Mouse (Mus musculus) forebrain, embryonic 15.5 days (tissue): ENCODE measurements at regions not wholly inside any gene's neighbourhood (a gene's known extent, or its start where the extent isn't known, plus 50 kb on each side); places are given as distances from the start of the nearest gene placed in this dataset.

ENCODE experiments used
- ATAC-seq: fragments of 200-750 bp; cut with Nextera tagmentation; replicated peaks from 2 replicates; pipeline ENCODE4 v1.8.0; 2017; ENCODE audit warnings: mild to moderate bottlenecking, moderate TSS enrichment, moderate library complexity
- H3K27ac ChIP-seq: fragments of 300-500 bp; sonication (generic); replicated peaks from 2 replicates; pipeline ENCODE4 v1.5.1; 2015; ENCODE audit warnings: mild to moderate bottlenecking, inconsistent platforms
- H3K27me3 ChIP-seq: fragments of 300-500 bp; sonication (generic); 2 replicates; pipeline ENCODE4 v1.6.1; 2015; ENCODE audit warnings: inconsistent platforms
- H3K36me3 ChIP-seq: fragments of 300-500 bp; sonication (generic); 2 replicates; pipeline ENCODE4 v1.6.1; 2015; ENCODE audit warnings: mild to moderate bottlenecking, inconsistent platforms
- H3K4me1 ChIP-seq: fragments of 300-500 bp; sonication (generic); 2 replicates; pipeline ENCODE4 v1.6.1; 2015; ENCODE audit warnings: inconsistent platforms
- H3K4me2 ChIP-seq: fragments of 300-500 bp; sonication (generic); replicated peaks from 2 replicates; pipeline ENCODE4 v1.6.1; 2015; ENCODE audit warnings: mild to moderate bottlenecking, inconsistent platforms
- H3K4me3 ChIP-seq: fragments of 300-500 bp; sonication (generic); 2 replicates; pipeline ENCODE4 v1.5.1; 2015; ENCODE audit warnings: mild to moderate bottlenecking, inconsistent platforms
- H3K9ac ChIP-seq: fragments of 300-500 bp; sonication (generic); replicated peaks from 2 replicates; pipeline ENCODE4 v1.6.1; 2015; ENCODE audit warnings: mild to moderate bottlenecking, inconsistent platforms
- H3K9me3 ChIP-seq: fragments of 300-500 bp; sonication (generic); 2 replicates; pipeline ENCODE4 v1.6.1; 2016; ENCODE audit warnings: inconsistent platforms
- WGBS: fragments of 180-500 bp; shearing (Covaris S2); methylation state at CpG from one replicate; pipeline ENCODE4 v1.1.7; 2015; ENCODE audit warnings: mixed read lengths; 5-methylcytosine and 5-hydroxymethylcytosine counted together

- H3K9me3 ChIP-seq = no peaks in the 10 kb centered on the region
- 11% methylated on average over 11 of the region's 11 CpGs for WGBS
- peak overlapping the region; percentile 39 for H3K9ac ChIP-seq
- H3K4me1 ChIP-seq = peaks cover 49% of the 10 kb centered on the region
- no peaks in the 10 kb centered on the region for H3K27me3 ChIP-seq
- ATAC-seq = peak; percentile 42
- H3K4me3 ChIP-seq = peak overlapping the region; percentile 0; the same call in 1 of the 2 replicates
- peak overlapping the region; percentile 93 for H3K27ac ChIP-seq
- H3K4me2 ChIP-seq = peak overlapping the region; percentile 34
- H3K36me3 ChIP-seq = no peaks in the 10 kb centered on the region
These were observed 456.9 kb downstream of the Prkd1 start for GRCm38 (mm10) chr12:50191733-50192612.

DNA sequence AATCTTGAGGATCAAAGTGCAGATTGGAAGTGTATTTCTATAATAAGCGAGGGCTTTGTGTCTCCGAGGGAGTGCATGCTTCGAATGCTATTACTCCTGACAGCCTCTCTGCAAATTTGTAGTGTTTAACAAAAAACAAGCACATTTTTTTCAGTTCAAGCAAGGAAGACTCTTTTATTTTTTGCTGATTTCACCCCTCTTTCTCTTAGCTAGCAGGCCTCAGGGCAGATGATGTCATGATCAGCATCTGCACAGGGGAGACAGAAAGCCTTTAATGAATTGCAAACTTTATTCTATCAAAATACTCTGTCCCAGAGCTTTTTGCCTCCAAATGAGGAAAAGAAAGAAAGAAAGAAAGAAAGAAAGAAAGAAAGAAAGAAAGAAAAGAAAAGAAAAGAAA, 455.4 kb downstream of the Prkd1 start:
- Histone ChIP-seq H3K9ac (no peak overlapping the region), H3K4me2 (no peak overlapping the region), H3K4me1 (peaks cover 43% of the 10 kb centered on the region), H3K9me3 (no peaks in the 10 kb centered on the region), H3K27ac (peak overlapping the region; percentile 93), H3K36me3 (no peaks in the 10 kb centered on the region), H3K4me3 (no peak overlapping the region), H3K27me3 (no peaks in the 10 kb centered on the region)
- ATAC-seq = no peak
- 17% methylated on average over 3 of the region's 3 CpGs for WGBS

GRCm38 (mm10) chr12:50194714-50195113, 454.2 kb downstream of the Prkd1 start:
- no peak overlapping the region for H3K9ac ChIP-seq
- H3K4me2 ChIP-seq = no peak overlapping the region
- no peaks in the 10 kb centered on the region for H3K9me3 ChIP-seq
- no peaks in the 10 kb centered on the region for H3K27me3 ChIP-seq
- H3K4me3 ChIP-seq = no peak overlapping the region
- peak overlapping the region; percentile 85 for H3K27ac ChIP-seq
- ATAC-seq = peak; percentile 71
- no peaks in the 10 kb centered on the region for H3K36me3 ChIP-seq
- peaks cover 43% of the 10 kb centered on the region for H3K4me1 ChIP-seq

GRCm38 (mm10) chr12:50196339-50196738, 452.6 kb downstream of the Prkd1 start:
- Histone ChIP-seq H3K4me3 (no peak overlapping the region), H3K9ac (no peak overlapping the region), H3K4me1 (peaks cover 37% of the 10 kb centered on the region), H3K9me3 (no peaks in the 10 kb centered on the region), H3K36me3 (no peaks in the 10 kb centered on the region), H3K27me3 (no peaks in the 10 kb centered on the region), H3K4me2 (no peak overlapping the region), H3K27ac (peak overlapping the region; percentile 67)
- no peak for ATAC-seq
- WGBS = 12% methylated on average over 2 of the region's 2 CpGs

DNA sequence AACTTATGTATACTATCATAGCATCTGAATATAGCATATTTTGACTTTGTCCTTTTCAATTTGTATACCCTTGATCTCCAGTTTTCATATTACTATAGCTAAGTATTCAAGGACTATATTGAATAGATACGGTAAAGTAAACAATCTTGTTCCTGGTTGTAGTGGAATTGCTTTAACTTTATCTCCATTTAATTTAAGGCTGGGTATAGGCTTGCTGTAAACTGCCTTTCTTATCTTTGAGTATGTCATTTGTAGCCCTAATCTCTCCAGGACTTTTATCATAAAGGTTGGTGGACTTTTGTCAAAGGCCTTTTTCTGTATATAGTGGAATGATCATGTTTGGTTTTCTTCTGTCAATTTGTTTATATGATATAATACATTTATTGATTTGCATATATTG, 407.8 kb downstream of the Prkd1 start:
- Histone ChIP-seq H3K4me3 (no peak overlapping the region), H3K4me2 (no peak overlapping the region), H3K4me1 (no peaks in the 10 kb centered on the region), H3K27ac (no peak overlapping the region), H3K9ac (no peak overlapping the region), H3K27me3 (no peaks in the 10 kb centered on the region), H3K36me3 (no peaks in the 10 kb centered on the region), H3K9me3 (no peaks in the 10 kb centered on the region)
- 96% methylated on average over 1 of the region's 1 CpGs for WGBS
- ATAC-seq = no peak

- H3K4me2 ChIP-seq = no peak overlapping the region
- no peaks in the 10 kb centered on the region for H3K9me3 ChIP-seq
- no peaks in the 10 kb centered on the region for H3K4me1 ChIP-seq
- 73% methylated on average over 4 of the region's 4 CpGs for WGBS
- H3K36me3 ChIP-seq = no peaks in the 10 kb centered on the region
- no peak overlapping the region for H3K4me3 ChIP-seq
- H3K27ac ChIP-seq = no peak overlapping the region
- no peaks in the 10 kb centered on the region for H3K27me3 ChIP-seq
- no peak overlapping the region for H3K9ac ChIP-seq
- ATAC-seq = no peak
These were observed 390.0 kb downstream of the Prkd1 start for GRCm38 (mm10) chr12:50258901-50259300.

- Histone ChIP-seq H3K9me3 (no peaks in the 10 kb centered on the region), H3K36me3 (no peaks in the 10 kb centered on the region), H3K4me1 (no peaks in the 10 kb centered on the region), H3K9ac (no peak overlapping the region), H3K27ac (no peak overlapping the region), H3K27me3 (no peaks in the 10 kb centered on the region), H3K4me3 (no peak overlapping the region), H3K4me2 (no peak overlapping the region)
- WGBS = 91% methylated on average over 4 of the region's 4 CpGs
- no peak for ATAC-seq
These were observed 387.8 kb downstream of the Prkd1 start for GRCm38 (mm10) chr12:50261072-50261471.

- H3K4me3 ChIP-seq = no peak overlapping the region
- no peak overlapping the region for H3K27ac ChIP-seq
- no peaks in the 10 kb centered on the region for H3K4me1 ChIP-seq
- no peaks in the 10 kb centered on the region for H3K27me3 ChIP-seq
- no peak overlapping the region for H3K9ac ChIP-seq
- no peak overlapping the region for H3K4me2 ChIP-seq
- 90% methylated on average over 2 of the region's 2 CpGs for WGBS
- no peaks in the 10 kb centered on the region for H3K36me3 ChIP-seq
- no peaks in the 10 kb centered on the region for H3K9me3 ChIP-seq
- ATAC-seq = no peak
These were observed 375.5 kb downstream of the Prkd1 start for GRCm38 (mm10) chr12:50273239-50273880.

- no peak overlapping the region for H3K27ac ChIP-seq
- no peaks in the 10 kb centered on the region for H3K36me3 ChIP-seq
- no peaks in the 10 kb centered on the region for H3K27me3 ChIP-seq
- H3K4me1 ChIP-seq = no peaks in the 10 kb centered on the region
- no peaks in the 10 kb centered on the region for H3K9me3 ChIP-seq
- no peak overlapping the region for H3K9ac ChIP-seq
- no peak for ATAC-seq
- H3K4me2 ChIP-seq = no peak overlapping the region
- no peak overlapping the region for H3K4me3 ChIP-seq
- WGBS = 63% methylated on average over 1 of the region's 1 CpGs
These were observed 367.3 kb downstream of the Prkd1 start for GRCm38 (mm10) chr12:50281615-50282014.
